Mouse (Mus musculus): Measurements from ENCODE around the gene Mill1. TPM values are rescaled to one million over a fixed set of nuclear protein-coding genes. Genes with fewer than 3 reads are reported as not detected.

Gene Mill1
- polyA plus RNA-seq, 1 experiment from 2014 or later: not detected

Other genes with a start within 250 kb of the Mill1 start
- not detected in 2 replicates for gene Ceacam13, start 235.5 kb upstream of the Mill1 start, polyA plus RNA-seq (2014; fragmentation: Nextera tagmentation; extraction: Ambion mirVana)
- not detected in 2 replicates for gene Ceacam12, start 179.4 kb upstream of the Mill1 start, polyA plus RNA-seq (2014; fragmentation: Nextera tagmentation; extraction: Ambion mirVana)
- not detected in 2 replicates for gene Igfl3, start 68.9 kb upstream of the Mill1 start, polyA plus RNA-seq (2014; fragmentation: Nextera tagmentation; extraction: Ambion mirVana)
- gene Psg18, start 109.7 kb downstream of the Mill1 start, polyA plus RNA-seq (2014; fragmentation: Nextera tagmentation; extraction: Ambion mirVana): not detected in 2 replicates
- not detected in 2 replicates for gene Psg28, start 186.7 kb downstream of the Mill1 start, polyA plus RNA-seq (2014; fragmentation: Nextera tagmentation; extraction: Ambion mirVana)
- not detected in 2 replicates for gene Psg26, start 238.8 kb downstream of the Mill1 start, polyA plus RNA-seq (2014; fragmentation: Nextera tagmentation; extraction: Ambion mirVana)